Mouse (Mus musculus): ENCODE results near the gene Prpf18. TPM values are rescaled to one million over a fixed set of nuclear protein-coding genes. Genes with fewer than 3 reads are reported as not detected.
"Not testable (repeated sequence)": the region's sequence is repeated elsewhere in the genome, so short reads cannot be mapped to it uniquely, and the experiment has no call there.

The Prpf18 gene
- polyA plus RNA-seq, 1 experiment = 7.2 TPM

DNA sequence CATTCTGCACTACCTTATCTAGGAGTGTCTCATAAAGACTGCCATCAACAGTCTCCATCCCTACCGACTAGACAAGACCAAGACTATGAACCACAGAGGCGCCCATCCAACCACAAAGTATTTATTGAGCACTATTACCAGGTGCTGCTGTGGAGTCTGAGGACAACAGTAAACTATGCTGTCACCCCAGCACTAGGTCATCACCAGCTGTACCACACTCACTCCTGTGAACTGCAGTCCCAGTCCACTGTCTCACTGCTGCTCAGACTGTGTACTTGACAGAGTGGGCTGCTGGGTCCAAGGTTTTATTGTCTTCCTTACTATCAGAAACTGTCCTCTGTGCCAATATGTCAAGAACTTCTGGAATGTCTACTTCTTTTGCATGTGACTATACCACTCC lies 23.0 kb downstream of the Prpf18 start:
- peaks cover 23% of the 10 kb centered on the region for H3K36me3 ChIP-seq (ENCODE audit: control insufficient read depth, insufficient read depth, low read length)

DNA sequence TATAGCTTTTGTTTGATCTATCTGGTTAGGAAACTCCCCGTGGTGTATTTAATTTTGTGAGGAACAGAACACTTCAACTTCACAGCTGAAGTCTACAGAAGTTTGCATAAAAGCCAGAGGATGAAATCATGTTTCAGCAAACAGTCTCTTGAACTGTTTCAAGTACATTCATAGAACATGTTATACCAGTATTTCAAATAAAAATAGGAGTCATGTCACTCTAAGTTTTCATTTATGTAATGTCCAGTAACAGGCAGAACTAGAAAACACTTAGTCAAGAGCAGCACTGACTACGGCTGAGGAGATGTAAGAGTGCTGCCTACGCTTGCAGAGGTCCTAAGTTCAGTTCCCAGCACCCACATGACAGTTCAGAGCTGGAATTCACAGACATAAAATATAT lies 25.0 kb downstream of the Prpf18 start:
- Histone ChIP-seq H3K27me3 (ENCODE audit: control insufficient read depth, insufficient read depth, low read length) (no peaks in the 10 kb centered on the region), H3K4me3 (ENCODE audit: extremely low read depth, insufficient read depth, insufficient read length) (no peak overlapping the region), H3K36me3 (ENCODE audit: control insufficient read depth, insufficient read depth, low read length) (peaks cover 19% of the 10 kb centered on the region), H3K4me1 (ENCODE audit: control insufficient read depth, insufficient read depth, insufficient read length) (no peaks in the 10 kb centered on the region), H3K27ac (ENCODE audit: insufficient read depth, low read length) (no peak overlapping the region)
- TF ChIP-seq CTCF (IDR thresholded peaks at IDR 0.05; ENCODE audit: extremely low read depth, insufficient read depth, insufficient read length, insufficient replicate concordance) (no peak), POLR2A (IDR thresholded peaks at IDR 0.05; ENCODE audit: low read depth, low read length) (no peak)
- no peak for DNase-seq (ENCODE audit: low read depth in 1 of 2, low spot score in 2 of 2)
- WGBS = 89% methylated on average over 3 of the region's 3 CpGs

More for the DNA sequence above, 23.0 kb downstream of the Prpf18 start:
- 92% methylated on average over 2 of the region's 2 CpGs for WGBS
- no peak overlapping the region for H3K27ac ChIP-seq (ENCODE audit: insufficient read depth, low read length)
- H3K4me1 ChIP-seq (ENCODE audit: control insufficient read depth, insufficient read depth, insufficient read length) = no peaks in the 10 kb centered on the region
- TF ChIP-seq CTCF (IDR thresholded peaks at IDR 0.05; ENCODE audit: extremely low read depth, insufficient read depth, insufficient read length, insufficient replicate concordance) (no peak), POLR2A (IDR thresholded peaks at IDR 0.05; ENCODE audit: low read depth, low read length) (no peak)
- no peaks in the 10 kb centered on the region for H3K27me3 ChIP-seq (ENCODE audit: control insufficient read depth, insufficient read depth, low read length)
- H3K4me3 ChIP-seq (ENCODE audit: extremely low read depth, insufficient read depth, insufficient read length) = no peak overlapping the region
- DNase-seq (ENCODE audit: low read depth in 1 of 2, low spot score in 2 of 2) = no peak

DNA sequence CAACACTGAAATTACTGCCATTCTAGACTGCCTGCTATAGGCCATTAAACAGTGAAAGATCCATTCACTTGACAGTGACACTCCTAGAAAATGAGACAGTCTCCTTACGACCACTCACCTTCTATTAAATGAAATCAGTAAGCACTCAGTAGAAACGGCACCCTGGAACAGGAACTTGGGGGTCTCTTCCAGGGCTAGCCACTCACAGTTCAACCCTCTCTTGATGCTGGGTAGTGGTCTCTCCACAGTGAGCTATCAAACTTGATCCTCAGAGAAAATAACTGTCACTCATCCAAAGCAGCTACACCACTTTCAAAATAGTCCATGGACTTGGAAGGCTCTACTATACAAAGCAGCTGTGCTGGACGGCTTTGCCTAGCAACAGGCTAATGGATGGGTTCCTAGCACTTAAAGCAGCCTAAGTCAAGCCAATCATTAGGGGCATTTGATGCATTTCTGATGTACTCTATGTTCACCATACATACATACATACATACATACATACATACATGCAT lies 30.4 kb downstream of the Prpf18 start:
- 89% methylated on average over 3 of the region's 3 CpGs for WGBS
- H3K27ac ChIP-seq (ENCODE audit: insufficient read depth, low read length) = no peak overlapping the region
- no peaks in the 10 kb centered on the region for H3K4me1 ChIP-seq (ENCODE audit: control insufficient read depth, insufficient read depth, insufficient read length)
- peaks cover 16% of the 10 kb centered on the region for H3K36me3 ChIP-seq (ENCODE audit: control insufficient read depth, insufficient read depth, low read length)
- H3K27me3 ChIP-seq (ENCODE audit: control insufficient read depth, insufficient read depth, low read length) = no peaks in the 10 kb centered on the region
- TF ChIP-seq POLR2A (IDR thresholded peaks at IDR 0.05; ENCODE audit: low read depth, low read length) (no peak), CTCF (IDR thresholded peaks at IDR 0.05; ENCODE audit: extremely low read depth, insufficient read depth, insufficient read length, insufficient replicate concordance) (no peak)
- H3K4me3 ChIP-seq (ENCODE audit: extremely low read depth, insufficient read depth, insufficient read length) = no peak overlapping the region
- DNase-seq (ENCODE audit: low read depth in 1 of 2, low spot score in 2 of 2) = no peak

DNA sequence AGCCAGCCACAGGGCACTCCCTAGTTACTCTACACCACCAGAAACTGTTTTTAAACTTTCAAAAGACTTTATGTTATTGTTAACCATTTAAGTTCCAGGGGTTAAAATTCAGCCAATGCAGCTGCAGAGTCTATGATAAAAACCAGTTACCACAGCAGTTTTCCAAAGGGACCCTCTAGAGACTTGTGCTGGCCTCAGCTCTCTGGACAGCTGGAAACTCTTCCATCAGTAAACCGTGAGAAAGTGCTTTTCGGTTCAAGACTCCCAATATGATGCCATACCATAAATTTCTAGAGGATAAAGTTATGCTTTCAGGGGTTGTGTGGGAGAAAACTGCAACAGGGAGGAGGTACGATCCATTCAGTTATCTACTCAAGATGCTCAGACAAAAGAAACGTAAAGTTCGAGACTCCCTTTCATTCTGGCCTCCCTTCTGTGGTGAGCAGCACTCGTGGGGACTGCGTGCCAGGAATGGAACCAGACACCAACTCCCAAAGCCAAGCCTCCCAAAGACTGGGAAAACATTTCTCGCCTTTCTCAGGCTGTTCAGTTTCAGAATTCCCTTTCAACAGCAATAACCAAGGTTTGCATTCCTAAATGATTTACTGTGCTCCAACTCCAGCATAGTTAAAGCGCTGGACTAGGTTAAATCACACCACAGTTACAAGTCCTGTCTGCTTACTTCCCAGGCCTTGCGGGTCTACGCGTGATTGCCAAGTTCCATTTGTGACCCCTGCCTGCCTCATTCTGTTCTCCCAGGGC lies 31.1 kb downstream of the Prpf18 start:
- no peak overlapping the region for H3K27ac ChIP-seq (ENCODE audit: insufficient read depth, low read length)
- DNase-seq (ENCODE audit: low read depth in 1 of 2, low spot score in 2 of 2) = no peak
- TF ChIP-seq POLR2A (IDR thresholded peaks at IDR 0.05; ENCODE audit: low read depth, low read length) (no peak), CTCF (IDR thresholded peaks at IDR 0.05; ENCODE audit: extremely low read depth, insufficient read depth, insufficient read length, insufficient replicate concordance) (no peak)
- no peaks in the 10 kb centered on the region for H3K27me3 ChIP-seq (ENCODE audit: control insufficient read depth, insufficient read depth, low read length)
- peaks cover 12% of the 10 kb centered on the region for H3K36me3 ChIP-seq (ENCODE audit: control insufficient read depth, insufficient read depth, low read length)
- no peak overlapping the region for H3K4me3 ChIP-seq (ENCODE audit: extremely low read depth, insufficient read depth, insufficient read length)
- H3K4me1 ChIP-seq (ENCODE audit: control insufficient read depth, insufficient read depth, insufficient read length) = no peaks in the 10 kb centered on the region
- 90% methylated on average over 12 of the region's 12 CpGs for WGBS

DNA sequence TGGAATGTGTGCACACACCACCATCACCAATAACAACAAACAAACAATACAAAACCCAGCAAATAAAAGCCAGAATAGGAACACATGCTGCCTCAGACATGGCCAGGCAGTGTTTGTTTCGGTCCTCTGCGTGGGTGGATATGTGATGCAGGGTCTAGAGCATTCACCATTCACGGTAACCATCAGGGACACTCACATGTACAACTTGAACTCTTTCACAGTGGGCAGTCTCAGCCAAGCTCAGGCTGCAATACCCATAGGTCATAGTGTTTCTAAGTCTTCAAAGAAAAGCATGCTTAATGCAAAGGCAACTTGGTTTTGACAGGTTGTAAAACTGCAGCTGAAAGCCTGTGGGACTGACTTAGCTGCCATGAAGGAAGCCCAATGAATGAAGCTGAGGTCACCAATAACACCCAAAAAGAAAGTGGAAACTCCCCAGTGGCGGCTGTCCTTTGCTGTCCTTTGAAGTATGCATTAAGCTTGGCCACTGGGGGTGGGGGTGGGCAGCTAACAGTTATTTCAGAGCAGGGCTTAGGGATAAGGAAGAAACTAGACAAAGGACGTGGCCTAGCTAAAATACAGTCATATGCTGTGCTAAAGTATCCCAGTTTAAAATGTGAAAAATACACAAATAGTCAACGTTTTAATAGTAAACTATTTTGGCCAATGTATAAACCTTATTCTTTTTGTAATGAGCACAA lies 31.9 kb downstream of the Prpf18 start:
- H3K27me3 ChIP-seq (ENCODE audit: control insufficient read depth, insufficient read depth, low read length) = no peaks in the 10 kb centered on the region
- H3K4me3 ChIP-seq (ENCODE audit: extremely low read depth, insufficient read depth, insufficient read length) = no peak overlapping the region
- H3K27ac ChIP-seq (ENCODE audit: insufficient read depth, low read length) = no peak overlapping the region
- DNase-seq (ENCODE audit: low read depth in 1 of 2, low spot score in 2 of 2) = no peak
- 72% methylated on average over 6 of the region's 6 CpGs for WGBS
- TF ChIP-seq CTCF (IDR thresholded peaks at IDR 0.05; ENCODE audit: extremely low read depth, insufficient read depth, insufficient read length, insufficient replicate concordance) (no peak), POLR2A (IDR thresholded peaks at IDR 0.05; ENCODE audit: low read depth, low read length) (no peak)
- peaks cover 12% of the 10 kb centered on the region for H3K36me3 ChIP-seq (ENCODE audit: control insufficient read depth, insufficient read depth, low read length)
- H3K4me1 ChIP-seq (ENCODE audit: control insufficient read depth, insufficient read depth, insufficient read length) = no peaks in the 10 kb centered on the region

DNA sequence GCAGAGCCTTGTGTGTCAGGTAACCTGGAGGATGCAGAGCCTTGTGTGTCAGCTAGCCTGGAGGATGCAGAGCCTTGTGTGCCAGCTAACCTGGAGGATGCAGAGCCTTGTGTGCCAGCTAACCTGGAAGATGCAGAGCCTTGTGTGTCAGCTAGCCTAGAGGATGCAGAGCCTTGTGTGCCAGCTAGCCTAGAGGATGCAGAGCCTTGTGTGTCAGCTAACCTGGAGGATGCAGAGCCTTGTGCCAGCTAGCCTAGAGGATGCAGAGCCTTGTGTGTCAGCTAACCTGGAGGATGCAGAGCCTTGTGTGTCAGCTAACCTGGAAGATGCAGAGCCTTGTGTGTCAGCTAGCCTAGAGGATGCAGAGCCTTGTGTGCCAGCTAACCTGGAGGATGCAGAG lies 32.8 kb downstream of the Prpf18 start:
- not testable (repeated sequence) for H3K4me3 ChIP-seq (ENCODE audit: extremely low read depth, insufficient read depth, insufficient read length); H3K36me3 ChIP-seq (ENCODE audit: control insufficient read depth, insufficient read depth, low read length); H3K4me1 ChIP-seq (ENCODE audit: control insufficient read depth, insufficient read depth, insufficient read length); H3K27ac ChIP-seq (ENCODE audit: insufficient read depth, low read length); DNase-seq (ENCODE audit: low read depth in 1 of 2, low spot score in 2 of 2); H3K27me3 ChIP-seq (ENCODE audit: control insufficient read depth, insufficient read depth, low read length)

DNA sequence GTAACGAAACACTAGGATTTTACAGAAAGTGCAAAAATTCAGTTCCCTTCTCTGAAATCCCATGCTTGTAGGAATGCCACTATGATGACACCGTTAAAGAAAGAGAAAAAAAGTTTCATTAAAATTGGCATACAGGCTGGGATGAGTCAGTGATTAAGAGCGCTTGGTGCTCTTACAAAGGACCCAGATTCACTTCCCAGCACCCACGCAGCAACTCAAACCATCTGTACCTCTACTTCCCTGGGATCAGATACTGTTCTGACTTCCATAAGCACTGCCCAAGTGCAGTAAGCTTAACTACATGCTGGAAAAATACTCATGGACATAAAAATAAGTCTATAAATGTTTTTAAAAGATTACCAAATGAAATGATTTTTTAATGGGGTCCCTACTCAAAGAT lies 34.9 kb downstream of the Prpf18 start:
- no peak for DNase-seq (ENCODE audit: low read depth in 1 of 2, low spot score in 2 of 2)
- no peaks in the 10 kb centered on the region for H3K4me1 ChIP-seq (ENCODE audit: control insufficient read depth, insufficient read depth, insufficient read length)
- H3K27ac ChIP-seq (ENCODE audit: insufficient read depth, low read length) = no peak overlapping the region
- no peaks in the 10 kb centered on the region for H3K27me3 ChIP-seq (ENCODE audit: control insufficient read depth, insufficient read depth, low read length)
- TF ChIP-seq CTCF (IDR thresholded peaks at IDR 0.05; ENCODE audit: extremely low read depth, insufficient read depth, insufficient read length, insufficient replicate concordance) = no peak
- no peak for TF ChIP-seq POLR2A (IDR thresholded peaks at IDR 0.05; ENCODE audit: low read depth, low read length)
- H3K36me3 ChIP-seq (ENCODE audit: control insufficient read depth, insufficient read depth, low read length) = no peaks in the 10 kb centered on the region
- H3K4me3 ChIP-seq (ENCODE audit: extremely low read depth, insufficient read depth, insufficient read length) = no peak overlapping the region
- WGBS = 93% methylated on average over 4 of the region's 4 CpGs
